Mouse (Mus musculus) liver, adult 10 weeks (tissue): ENCODE measurements around the gene Gm14305. TPM values are rescaled to one million over a fixed set of nuclear protein-coding genes. Genes with fewer than 3 reads are reported as not detected.

Experiments
- polyA plus RNA-seq: library from polyadenylated mRNA; stranded (reverse); fragments of 350-450 nt; fragmentation: Illumina TruSeq; extraction: RNeasy Lipid Tissue Mini Kit (QIAGEN cat#74804); gene quantifications from one replicate; pipeline ENCODE4 v1.2.3, GENCODE M21; 2014; ENCODE audit warnings: low read depth, low replicate concordance

The Gm14305 gene
- 31.1 TPM for polyA plus RNA-seq

GRCm38 (mm10) chr2:176708051-176708450 is at the start of gene Gm14305:
TSS of gene Gm14305 (plus strand) at chr2:176708328.

GRCm38 (mm10) chr2:176670222-176670621 is 37.9 kb upstream of the Gm14305 start, which contains the start of gene Zfp973:
TSS of gene Zfp973 (plus strand) at chr2:176670522.

Other genes starting within 250 kb of the Gm14305 start
- gene Gm14434, start 221.5 kb upstream of the Gm14305 start, polyA plus RNA-seq: 5.2 TPM
- not detected for gene Zfp967, start 187.3 kb upstream of the Gm14305 start, polyA plus RNA-seq
- gene Gm14308, start 72.0 kb upstream of the Gm14305 start, polyA plus RNA-seq: 4.1 TPM
- 16.3 TPM for gene Zfp973, start 37.8 kb upstream of the Gm14305 start, polyA plus RNA-seq
- 12.8 TPM for gene Gm14295, start 90.3 kb downstream of the Gm14305 start, polyA plus RNA-seq
- not detected for gene Gm14408, start 122.8 kb downstream of the Gm14305 start, polyA plus RNA-seq
- gene Gm14296, start 219.5 kb downstream of the Gm14305 start, polyA plus RNA-seq: 39.4 TPM